Mouse (Mus musculus) olfactory bulb, adult 2 months (tissue): ENCODE data around the gene Eea1.

ENCODE experiments used
- CTCF ChIP-seq: fragments of 200-500 bp; IDR thresholded peaks from 2 replicates; pipeline ENCODE4 v1.5.1; 2012; ENCODE audit warnings: low read depth, mild to moderate bottlenecking, low read length, moderate library complexity; ENCODE audit not compliant: insufficient read depth
- POLR2A ChIP-seq: fragments of 200-500 bp; IDR thresholded peaks from 2 replicates; pipeline ENCODE4 v1.6.1; 2012; ENCODE audit warnings: mild to moderate bottlenecking, low read depth, low read length, moderate library complexity; ENCODE audit not compliant: insufficient read depth

DNA sequence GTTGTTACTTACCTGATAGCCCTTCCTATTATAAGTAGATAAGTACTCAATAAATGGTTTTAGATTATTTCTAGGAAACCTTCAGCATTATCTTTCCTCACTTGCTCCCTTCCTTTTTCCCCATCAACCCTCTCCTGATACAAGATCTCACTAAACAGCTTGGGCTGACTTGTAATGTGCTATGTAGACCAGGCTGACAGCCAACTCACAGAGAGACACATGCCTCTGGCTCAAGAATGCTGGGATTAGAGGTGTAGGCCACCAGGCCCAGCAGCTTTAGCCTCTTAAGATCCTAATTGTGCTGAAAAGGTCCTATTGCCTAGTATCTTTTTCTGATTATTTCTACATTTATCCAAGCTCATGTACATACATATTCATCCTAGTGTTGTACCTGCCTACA is 95.5 kb downstream of the Eea1 start:
- no peak for TF ChIP-seq CTCF
- no peak for TF ChIP-seq POLR2A
